Mouse (Mus musculus) megakaryocyte, embryonic 14.5 days (primary cell): Measurements from ENCODE around the gene Havcr2. TPM values are rescaled to one million over a fixed set of nuclear protein-coding genes. Genes with fewer than 3 reads are reported as not detected.
A peak's percentile ranks its signal among the peaks of the same experiment; 100 is the strongest.

Source experiments
- H3K27me3 ChIP-seq: replicated peaks from 2 replicates; pipeline ENCODE3; 2012; ENCODE audit warnings: inconsistent platforms
- H3K36me3 ChIP-seq: replicated peaks from 2 replicates; pipeline ENCODE3; 2012; ENCODE audit warnings: low read length, inconsistent platforms, mixed read lengths
- H3K4me1 ChIP-seq: 2 replicates; pipeline ENCODE4 v1.6.1; 2012; ENCODE audit warnings: inconsistent platforms
- H3K4me3 ChIP-seq: replicated peaks from 2 replicates; pipeline ENCODE3; 2012; ENCODE audit warnings: moderate library complexity, mild to moderate bottlenecking, inconsistent platforms
- H3K9me3 ChIP-seq: 2 replicates; pipeline ENCODE4 v1.6.1; 2012; ENCODE audit warnings: inconsistent platforms
- FLI1 ChIP-seq: IDR thresholded peaks from 2 replicates; pipeline ENCODE4 v1.6.1; 2012; ENCODE audit warnings: low read length, inconsistent platforms, mixed read lengths
- GATA1 ChIP-seq: IDR thresholded peaks from 3 replicates; pipeline ENCODE4 v1.6.1; 2012; ENCODE audit warnings: mixed read lengths, low read length, inconsistent platforms, borderline replicate concordance
- polyA plus RNA-seq: library from polyadenylated mRNA; stranded (reverse); fragments of >175 nt; gene quantifications from 2 replicates; pipeline ENCODE4 v1.2.3, GENCODE M21; 2012; ENCODE audit warnings: low replicate concordance; ENCODE audit not compliant: insufficient read depth

Havcr2 gene
- polyA plus RNA-seq, 1 experiment = 2.9 TPM

GRCm38 (mm10) chr11:46435363-46435762 lies 19.4 kb upstream of the Havcr2 start:
- H3K4me1 ChIP-seq = peaks cover 42% of the 10 kb centered on the region
- H3K27me3 ChIP-seq = no peaks in the 10 kb centered on the region
- H3K4me3 ChIP-seq = no peak overlapping the region
- no peaks in the 10 kb centered on the region for H3K9me3 ChIP-seq
- H3K36me3 ChIP-seq = peaks cover 21% of the 10 kb centered on the region
- no peak for TF ChIP-seq GATA1
- no peak for TF ChIP-seq FLI1

DNA sequence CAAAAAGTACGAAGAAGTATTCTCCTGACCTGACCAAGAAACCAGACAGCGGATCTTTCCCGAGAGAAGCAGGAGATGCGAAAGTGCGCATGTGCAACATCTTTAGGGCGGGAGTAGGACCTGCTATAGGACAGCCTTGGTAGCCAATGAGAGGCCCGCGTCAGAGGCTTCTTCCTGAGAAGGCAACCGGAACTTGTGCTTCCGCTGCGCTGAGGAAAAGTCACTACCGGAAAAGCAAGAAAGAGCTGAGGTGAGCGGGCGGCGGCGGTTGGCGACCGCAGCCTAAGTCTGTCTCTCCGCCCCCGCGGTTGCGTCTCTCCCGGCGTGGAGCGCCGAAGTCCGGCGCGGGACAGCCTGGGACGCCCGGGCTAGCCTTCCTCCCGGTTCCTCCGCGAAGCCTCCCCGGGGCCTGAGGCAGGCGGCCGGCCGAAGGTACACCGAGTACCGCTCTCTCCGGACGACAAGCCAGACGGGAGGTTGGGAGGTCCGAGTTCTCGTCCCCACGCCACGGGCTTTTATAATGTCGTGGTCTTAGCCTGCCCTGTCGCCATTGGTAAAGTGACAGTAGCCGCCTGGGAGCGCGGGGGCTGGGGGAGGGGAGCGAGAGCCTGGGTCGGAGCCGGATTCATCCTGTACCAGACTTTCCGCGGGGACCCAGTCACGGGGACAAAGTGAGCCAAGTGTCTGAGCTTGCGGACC lies 17.8 kb upstream of the Havcr2 start, which contains the start of gene Med7:
TSS of gene Med7 (plus strand) at position 166 of the 699 bp plus-strand sequence.
- Histone ChIP-seq H3K36me3 (peaks cover 36% of the 10 kb centered on the region), H3K4me1 (peaks cover 48% of the 10 kb centered on the region), H3K27me3 (no peaks in the 10 kb centered on the region), H3K9me3 (no peaks in the 10 kb centered on the region), H3K4me3 (peak within 1 kb of the TSS; percentile 96)
- TF ChIP-seq GATA1 (no peak), FLI1 (peak; percentile 86)

- H3K4me3 ChIP-seq = peak overlapping the region; percentile 96
- peaks cover 42% of the 10 kb centered on the region for H3K36me3 ChIP-seq
- H3K27me3 ChIP-seq = no peaks in the 10 kb centered on the region
- no peaks in the 10 kb centered on the region for H3K9me3 ChIP-seq
- TF ChIP-seq GATA1 (no peak), FLI1 (no peak)
- H3K4me1 ChIP-seq = peaks cover 47% of the 10 kb centered on the region
These were observed 17.2 kb upstream of the Havcr2 start for GRCm38 (mm10) chr11:46437459-46438000.

DNA sequence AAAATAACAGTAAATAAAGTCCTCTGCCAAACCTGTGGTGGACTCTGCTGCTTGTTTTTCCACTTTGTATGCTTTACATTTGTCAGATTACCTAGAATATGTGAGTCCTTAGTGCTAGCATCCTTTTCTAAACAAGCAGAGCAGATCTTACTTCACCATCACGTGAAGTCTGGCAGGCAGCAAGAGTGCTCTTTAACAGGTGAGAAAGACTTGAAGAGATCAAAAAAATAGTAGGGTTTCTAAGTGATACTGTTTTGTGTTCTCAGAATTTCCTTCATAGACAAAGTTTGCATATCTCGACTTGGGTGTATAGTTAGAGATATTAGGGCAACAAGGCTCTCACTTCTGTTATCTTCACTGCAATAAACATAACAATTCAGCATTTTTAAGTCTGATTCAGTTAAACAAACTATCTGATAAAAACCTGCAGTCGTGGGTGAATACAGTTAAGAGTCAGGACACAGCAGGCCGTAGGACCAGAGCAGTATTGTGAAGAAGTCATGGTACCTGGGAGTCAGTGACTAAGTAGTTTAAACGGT lies 15.7 kb upstream of the Havcr2 start:
- Histone ChIP-seq H3K27me3 (no peaks in the 10 kb centered on the region), H3K36me3 (peaks cover 58% of the 10 kb centered on the region), H3K4me1 (peaks cover 53% of the 10 kb centered on the region), H3K4me3 (peak overlapping the region; percentile 16), H3K9me3 (no peaks in the 10 kb centered on the region)
- TF ChIP-seq FLI1 = no peak
- TF ChIP-seq GATA1 = no peak

GRCm38 (mm10) chr11:46441774-46442173 lies 13.0 kb upstream of the Havcr2 start:
- Histone ChIP-seq H3K4me1 (peaks cover 46% of the 10 kb centered on the region), H3K9me3 (no peaks in the 10 kb centered on the region), H3K27me3 (no peaks in the 10 kb centered on the region), H3K36me3 (peaks cover 60% of the 10 kb centered on the region), H3K4me3 (no peak overlapping the region)
- TF ChIP-seq FLI1 = no peak
- TF ChIP-seq GATA1 = no peak

DNA sequence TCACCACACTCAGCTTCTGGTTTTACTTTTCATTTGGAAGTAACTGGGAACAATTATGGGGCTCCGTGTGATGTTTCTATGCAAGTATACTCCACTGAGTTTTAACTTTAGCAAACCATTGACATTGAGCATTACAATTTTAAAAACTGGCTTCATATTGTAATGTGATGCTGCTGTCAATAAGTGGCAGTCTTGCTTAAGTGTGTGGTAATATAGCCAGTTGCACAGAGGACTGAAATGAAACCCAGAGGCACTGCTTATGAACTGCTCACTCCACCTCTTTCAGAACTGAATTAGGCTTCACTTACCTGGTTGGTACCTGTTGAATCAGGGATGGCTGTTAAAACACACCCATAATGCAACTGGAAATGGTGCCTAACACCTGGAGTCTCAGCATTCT lies 11.6 kb upstream of the Havcr2 start:
- Histone ChIP-seq H3K36me3 (peaks cover 60% of the 10 kb centered on the region), H3K4me3 (no peak overlapping the region), H3K27me3 (no peaks in the 10 kb centered on the region), H3K4me1 (peaks cover 59% of the 10 kb centered on the region), H3K9me3 (no peaks in the 10 kb centered on the region)
- TF ChIP-seq FLI1 (no peak), GATA1 (no peak)

DNA sequence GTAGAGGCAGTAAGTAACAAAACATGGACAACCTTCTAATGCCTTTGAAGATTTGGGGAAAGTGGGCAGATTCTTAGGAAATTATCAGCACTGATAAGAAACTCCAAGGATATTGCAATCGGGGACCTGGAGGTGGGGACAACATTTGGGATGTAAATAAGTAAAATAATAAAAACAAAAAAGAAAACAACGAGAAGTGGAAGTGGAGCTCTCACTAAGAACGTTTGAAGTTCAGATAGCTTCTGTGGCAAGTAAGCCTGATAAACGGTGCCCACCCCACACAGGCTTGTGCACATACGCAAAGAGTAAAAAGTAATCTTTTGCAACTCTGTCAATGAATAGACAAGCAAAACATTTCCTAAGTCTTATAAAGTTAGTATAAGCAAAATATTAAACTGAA lies 10.8 kb upstream of the Havcr2 start:
- no peak overlapping the region for H3K4me3 ChIP-seq
- H3K36me3 ChIP-seq = peaks cover 53% of the 10 kb centered on the region
- no peaks in the 10 kb centered on the region for H3K9me3 ChIP-seq
- H3K27me3 ChIP-seq = no peaks in the 10 kb centered on the region
- TF ChIP-seq GATA1 (no peak), FLI1 (no peak)
- peaks cover 60% of the 10 kb centered on the region for H3K4me1 ChIP-seq

DNA sequence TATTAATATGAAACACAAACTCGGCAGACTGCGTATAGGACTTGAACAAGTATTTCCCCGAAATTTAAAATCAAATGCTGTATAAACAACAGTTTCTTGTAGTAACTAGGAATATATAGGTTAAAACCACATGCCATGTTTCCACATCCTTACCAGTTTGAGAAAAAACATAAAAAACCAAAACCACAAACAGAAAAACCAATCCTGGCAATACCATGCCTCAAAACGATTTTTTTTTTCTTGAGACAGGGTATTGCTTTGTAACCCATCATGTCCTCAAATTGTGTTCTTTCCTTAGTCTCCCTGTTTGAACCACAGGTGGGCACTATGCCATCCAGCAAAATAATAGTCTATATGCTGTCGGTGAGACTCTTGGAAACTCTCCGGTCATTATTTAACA lies 8.6 kb upstream of the Havcr2 start:
- Histone ChIP-seq H3K36me3 (peaks cover 31% of the 10 kb centered on the region), H3K27me3 (no peaks in the 10 kb centered on the region)
- TF ChIP-seq GATA1 (no peak), FLI1 (no peak)

DNA sequence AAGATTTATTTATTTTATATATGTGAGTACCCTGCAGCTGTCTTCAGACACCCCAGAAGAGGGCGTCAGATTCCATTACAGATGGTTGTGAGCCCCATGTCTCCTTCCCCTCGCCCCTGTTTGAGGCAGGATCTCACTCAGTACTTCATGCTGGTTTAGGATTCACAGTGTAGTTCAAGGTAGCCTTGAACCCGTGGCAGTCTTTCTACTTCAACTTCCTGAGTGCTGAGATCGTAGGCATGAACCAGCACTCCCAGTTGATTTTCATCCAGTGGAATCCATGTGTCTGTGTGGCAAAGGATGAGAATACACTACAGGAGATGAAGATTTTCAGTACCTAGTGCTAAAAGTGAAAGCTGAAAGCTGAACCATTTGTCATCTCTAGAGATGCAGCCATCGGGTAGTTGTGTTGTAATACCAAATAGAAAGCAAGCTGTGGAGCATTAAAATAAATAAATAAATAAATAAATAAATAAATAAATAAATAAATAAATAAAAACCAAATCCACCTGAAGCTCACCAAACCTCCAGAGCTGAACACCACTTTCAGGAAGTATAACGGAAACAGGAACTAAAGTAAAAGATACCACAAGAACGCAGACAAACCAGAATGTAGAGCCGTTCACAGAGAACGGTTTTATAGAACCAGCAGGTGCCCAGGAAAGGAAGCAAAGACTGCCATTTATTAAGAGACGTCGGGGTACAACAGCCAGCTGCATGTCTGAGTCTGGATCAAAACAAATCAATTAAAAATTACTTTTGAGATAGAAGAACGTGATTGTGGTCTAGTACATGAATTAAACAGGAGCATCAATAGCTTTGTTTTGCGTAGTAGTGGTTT lies 6.9 kb upstream of the Havcr2 start:
- Histone ChIP-seq H3K27me3 (no peaks in the 10 kb centered on the region), H3K36me3 (peaks cover 14% of the 10 kb centered on the region), H3K4me3 (peak overlapping the region; percentile 88), H3K4me1 (peaks cover 47% of the 10 kb centered on the region), H3K9me3 (peaks cover 4% of the 10 kb centered on the region)
- TF ChIP-seq FLI1 (no peak), GATA1 (no peak)

More for the DNA sequence above, 8.6 kb upstream of the Havcr2 start:
- Histone ChIP-seq H3K4me3 (no peak overlapping the region), H3K4me1 (peaks cover 49% of the 10 kb centered on the region), H3K9me3 (no peaks in the 10 kb centered on the region)

DNA sequence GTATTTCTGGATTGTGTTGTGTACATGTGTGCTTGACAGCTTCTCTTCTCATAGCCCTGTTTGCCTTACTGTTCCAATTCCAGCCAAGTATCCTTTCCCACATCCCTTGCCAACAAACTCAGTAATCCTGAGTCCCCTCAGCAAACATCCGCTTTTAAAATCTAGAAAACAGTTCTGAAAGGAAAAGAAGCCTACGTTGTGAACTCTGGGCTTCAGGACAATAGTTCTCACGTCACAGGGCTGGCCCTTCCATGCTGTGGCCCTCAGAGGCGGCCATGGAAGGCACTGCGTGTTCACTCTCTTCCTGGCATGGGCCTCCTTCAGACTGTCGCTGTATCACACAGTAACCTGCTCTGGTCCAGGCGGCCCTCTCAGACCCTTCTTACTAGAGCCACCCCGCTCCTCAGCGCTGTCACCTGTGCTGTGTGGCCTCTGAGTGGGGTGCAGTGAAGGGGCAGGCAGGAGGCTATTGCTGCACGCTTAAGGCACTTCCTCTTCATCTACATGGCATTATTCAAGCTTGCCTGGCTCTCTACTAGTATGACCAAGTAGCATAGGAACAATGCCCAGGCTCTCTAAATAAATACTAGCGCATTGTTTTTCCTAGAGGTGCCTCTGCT lies 5.2 kb upstream of the Havcr2 start:
- no peak for TF ChIP-seq FLI1
- no peak for TF ChIP-seq GATA1
- peaks cover 54% of the 10 kb centered on the region for H3K4me1 ChIP-seq
- H3K9me3 ChIP-seq = peaks cover 4% of the 10 kb centered on the region
- H3K36me3 ChIP-seq = peaks cover 2% of the 10 kb centered on the region
- no peaks in the 10 kb centered on the region for H3K27me3 ChIP-seq
- H3K4me3 ChIP-seq = peak overlapping the region; percentile 9
